Mouse (Mus musculus): Measurements from ENCODE around the gene Taok3. TPM values are rescaled to one million over a fixed set of nuclear protein-coding genes. Genes with fewer than 3 reads are reported as not detected.

The Taok3 gene
- polyA plus RNA-seq, 1 experiment from 2014 or later, result 33.5 TPM

DNA sequence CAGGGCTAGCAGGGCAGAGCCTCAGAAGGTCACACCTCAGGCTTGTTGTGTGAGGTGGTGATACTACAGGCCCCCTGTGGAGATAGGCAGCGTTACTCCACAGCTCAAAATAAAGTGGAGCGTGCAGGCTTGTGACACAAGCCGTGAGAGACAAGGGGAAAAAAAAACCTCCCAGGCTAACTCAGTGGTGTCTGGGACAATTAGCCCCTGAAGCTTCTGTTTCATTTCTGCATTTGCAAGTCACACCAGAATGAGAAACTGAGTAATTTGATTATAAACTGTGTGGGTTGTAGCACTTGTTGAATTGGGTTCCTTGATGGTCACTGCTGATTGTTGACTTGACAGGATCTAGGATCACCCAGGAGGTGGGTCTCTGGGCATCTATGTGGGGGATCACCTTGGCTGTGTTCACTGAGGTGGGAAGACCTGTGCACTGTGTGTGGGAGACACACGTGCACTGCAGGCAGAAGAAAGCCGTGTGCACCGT, 39.9 kb downstream of the Taok3 start:
- WGBS, result 58% methylated on average over 6 of the region's 6 CpGs
- ATAC-seq (ENCODE audit: low read depth), result no peak
- Histone ChIP-seq H3K4me1 (replicated peaks; ENCODE audit: control insufficient read depth, insufficient read depth, low read length) (no peaks in the 10 kb centered on the region), H3K9ac (ENCODE audit: low read length) (no peak overlapping the region), H3K36me3 (ENCODE audit: control insufficient read depth, insufficient read depth, low read length) (no peaks in the 10 kb centered on the region), H3K4me2 (ENCODE audit: low read depth, low read length) (no peak overlapping the region), H3K27ac (ENCODE audit: low read length) (no peak overlapping the region), H3K27me3 (ENCODE audit: control insufficient read depth, insufficient read depth, low read depth, low read length) (no peaks in the 10 kb centered on the region), H3K9me3 (ENCODE audit: control insufficient read depth, low read length) (no peaks in the 10 kb centered on the region), H3K4me3 (ENCODE audit: low read length) (no peak overlapping the region)

DNA sequence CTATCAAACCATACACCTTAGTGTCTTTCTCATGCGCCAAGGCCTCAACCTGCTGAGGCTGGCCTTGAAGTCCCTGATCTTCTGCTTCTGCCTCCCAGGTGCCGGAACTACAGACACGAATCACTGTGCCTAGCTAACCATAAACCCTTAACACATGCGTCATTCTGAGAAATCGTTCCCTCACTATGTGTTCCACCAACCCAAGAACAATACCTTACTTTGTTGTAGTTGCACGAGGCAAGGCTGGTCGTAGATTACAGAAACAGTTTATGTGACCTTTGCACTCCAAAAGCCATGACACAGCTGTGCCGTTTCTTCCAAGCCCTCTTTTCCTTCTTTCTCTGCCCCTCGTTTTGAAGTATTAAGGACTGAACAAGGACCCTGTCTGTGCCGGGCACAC, 40.6 kb downstream of the Taok3 start:
- H3K27ac ChIP-seq (ENCODE audit: low read length), result no peak overlapping the region
- no peak overlapping the region for H3K9ac ChIP-seq (ENCODE audit: low read length)
- no peak for ATAC-seq (ENCODE audit: low read depth)
- no peaks in the 10 kb centered on the region for H3K27me3 ChIP-seq (ENCODE audit: control insufficient read depth, insufficient read depth, low read depth, low read length)
- no peak overlapping the region for H3K4me2 ChIP-seq (ENCODE audit: low read depth, low read length)
- no peak overlapping the region for H3K4me3 ChIP-seq (ENCODE audit: low read length)
- no peaks in the 10 kb centered on the region for H3K36me3 ChIP-seq (ENCODE audit: control insufficient read depth, insufficient read depth, low read length)
- H3K9me3 ChIP-seq (ENCODE audit: control insufficient read depth, low read length), result no peaks in the 10 kb centered on the region
- H3K4me1 ChIP-seq (replicated peaks; ENCODE audit: control insufficient read depth, insufficient read depth, low read length), result no peaks in the 10 kb centered on the region
- 39% methylated on average over 10 of the region's 10 CpGs for WGBS

DNA sequence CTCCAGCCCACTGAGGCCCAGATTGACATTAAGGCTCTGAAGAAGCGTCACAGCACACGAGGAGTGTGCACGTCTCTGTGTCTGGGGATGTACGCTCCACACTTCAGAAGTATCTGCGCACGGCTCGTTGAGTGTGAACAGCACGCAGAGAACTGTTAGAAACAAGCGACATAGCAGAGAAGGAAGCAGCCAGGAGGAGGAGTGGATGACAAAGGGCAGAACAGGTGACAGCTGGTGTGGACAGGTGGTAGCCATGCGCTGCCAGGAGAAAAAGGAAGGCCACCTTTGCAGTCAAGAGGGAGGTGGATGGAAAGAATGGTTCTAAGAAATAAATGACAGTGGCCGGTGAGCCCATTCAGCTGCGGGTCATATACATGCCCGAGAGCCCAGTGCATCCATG, 43.9 kb downstream of the Taok3 start:
- H3K36me3 ChIP-seq (ENCODE audit: control insufficient read depth, insufficient read depth, low read length), result no peaks in the 10 kb centered on the region
- 0 out of 2 replicates have a peak, but pooled peaks cover 6% of the 10 kb centered on the region for H3K4me1 ChIP-seq (replicated peaks; ENCODE audit: control insufficient read depth, insufficient read depth, low read length)
- ATAC-seq (ENCODE audit: low read depth), result no peak
- WGBS, result 91% methylated on average over 13 of the region's 13 CpGs
- H3K4me2 ChIP-seq (ENCODE audit: low read depth, low read length), result no peak overlapping the region
- no peaks in the 10 kb centered on the region for H3K27me3 ChIP-seq (ENCODE audit: control insufficient read depth, insufficient read depth, low read depth, low read length)
- H3K9me3 ChIP-seq (ENCODE audit: control insufficient read depth, low read length), result no peaks in the 10 kb centered on the region
- H3K4me3 ChIP-seq (ENCODE audit: low read length), result no peak overlapping the region
- H3K9ac ChIP-seq (ENCODE audit: low read length), result no peak overlapping the region
- H3K27ac ChIP-seq (ENCODE audit: low read length), result no peak overlapping the region

DNA sequence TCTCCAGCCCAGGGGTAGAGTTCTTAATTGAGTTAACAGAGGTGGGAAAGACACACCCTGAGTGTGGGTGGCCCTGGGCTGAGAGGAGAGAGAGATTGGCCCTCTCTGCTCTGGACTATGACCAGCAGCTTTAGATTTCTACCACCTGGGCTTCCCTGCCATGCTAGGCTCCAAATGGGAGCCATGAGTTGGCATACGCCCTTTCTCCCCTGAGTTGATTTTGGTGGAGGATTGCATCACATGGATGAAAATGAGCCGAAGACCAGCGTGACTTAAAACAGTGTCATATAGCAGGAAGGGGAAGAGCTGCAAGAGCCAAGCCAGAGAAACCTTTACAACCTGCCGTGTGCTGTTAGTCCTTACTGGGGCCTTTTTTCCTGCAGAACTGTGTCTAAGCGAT, 44.6 kb downstream of the Taok3 start:
- H3K4me2 ChIP-seq (ENCODE audit: low read depth, low read length), result no peak overlapping the region
- H3K4me3 ChIP-seq (ENCODE audit: low read length), result no peak overlapping the region
- H3K9ac ChIP-seq (ENCODE audit: low read length), result no peak overlapping the region
- H3K27ac ChIP-seq (ENCODE audit: low read length), result no peak overlapping the region
- no peaks in the 10 kb centered on the region for H3K27me3 ChIP-seq (ENCODE audit: control insufficient read depth, insufficient read depth, low read depth, low read length)
- no peaks in the 10 kb centered on the region for H3K9me3 ChIP-seq (ENCODE audit: control insufficient read depth, low read length)
- 0 out of 2 replicates have a peak, but pooled peaks cover 6% of the 10 kb centered on the region for H3K4me1 ChIP-seq (replicated peaks; ENCODE audit: control insufficient read depth, insufficient read depth, low read length)
- H3K36me3 ChIP-seq (ENCODE audit: control insufficient read depth, insufficient read depth, low read length), result no peaks in the 10 kb centered on the region
- ATAC-seq (ENCODE audit: low read depth), result no peak
- 92% methylated on average over 5 of the region's 5 CpGs for WGBS

DNA sequence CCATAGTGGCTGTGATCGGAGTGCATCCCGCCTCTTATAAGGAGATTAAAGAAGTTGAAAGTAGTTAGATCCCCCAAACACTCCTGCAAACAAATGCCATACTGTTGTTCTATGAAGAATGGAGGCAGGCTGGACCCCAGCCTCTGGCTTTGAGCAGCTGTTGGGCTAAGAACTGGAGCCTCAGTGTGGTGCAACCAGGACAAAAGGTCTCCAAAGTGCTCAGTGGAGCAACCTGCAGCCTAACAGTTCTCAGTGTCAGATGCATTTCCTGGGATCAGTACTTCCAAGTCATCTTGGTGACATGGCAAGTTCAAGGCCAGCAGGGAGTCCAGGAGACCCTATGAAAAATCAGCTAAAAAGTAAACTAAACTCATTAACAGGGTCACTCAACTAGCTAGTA, 45.0 kb downstream of the Taok3 start:
- Histone ChIP-seq H3K4me1 (replicated peaks; ENCODE audit: control insufficient read depth, insufficient read depth, low read length) (0 out of 2 replicates have a peak, but pooled peaks cover 6% of the 10 kb centered on the region), H3K27ac (ENCODE audit: low read length) (no peak overlapping the region), H3K4me3 (ENCODE audit: low read length) (no peak overlapping the region), H3K4me2 (ENCODE audit: low read depth, low read length) (no peak overlapping the region), H3K9me3 (ENCODE audit: control insufficient read depth, low read length) (no peaks in the 10 kb centered on the region), H3K9ac (ENCODE audit: low read length) (no peak overlapping the region), H3K27me3 (ENCODE audit: control insufficient read depth, insufficient read depth, low read depth, low read length) (no peaks in the 10 kb centered on the region), H3K36me3 (ENCODE audit: control insufficient read depth, insufficient read depth, low read length) (no peaks in the 10 kb centered on the region)
- 94% methylated on average over 2 of the region's 2 CpGs for WGBS
- ATAC-seq (ENCODE audit: low read depth), result no peak

DNA sequence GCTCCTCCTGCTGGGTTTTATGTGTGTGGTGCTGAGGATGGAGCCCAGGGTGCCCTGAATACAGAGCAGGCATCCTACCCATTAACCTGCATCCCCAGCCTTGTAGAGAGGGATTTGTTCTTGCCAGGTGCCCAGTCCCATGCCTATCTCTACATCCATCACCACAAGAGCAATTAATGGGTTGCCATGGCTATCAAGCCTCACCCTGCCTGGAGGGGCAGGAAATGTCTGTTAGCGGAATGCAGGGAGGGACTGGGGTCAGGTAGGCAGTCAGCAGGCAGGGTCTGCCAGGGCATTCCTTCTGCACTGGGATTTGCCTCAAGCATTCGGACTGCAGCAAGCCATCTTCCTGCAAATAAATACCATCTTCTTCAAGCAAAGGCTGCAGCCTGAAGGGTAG, 46.0 kb downstream of the Taok3 start:
- H3K9ac ChIP-seq (ENCODE audit: low read length), result no peak overlapping the region
- ATAC-seq (ENCODE audit: low read depth), result peak; percentile 71
- no peak overlapping the region for H3K4me3 ChIP-seq (ENCODE audit: low read length)
- 0 out of 2 replicates have a peak, but pooled peaks cover 6% of the 10 kb centered on the region for H3K4me1 ChIP-seq (replicated peaks; ENCODE audit: control insufficient read depth, insufficient read depth, low read length)
- H3K9me3 ChIP-seq (ENCODE audit: control insufficient read depth, low read length), result no peaks in the 10 kb centered on the region
- WGBS, result 39% methylated on average over 2 of the region's 2 CpGs
- H3K36me3 ChIP-seq (ENCODE audit: control insufficient read depth, insufficient read depth, low read length), result no peaks in the 10 kb centered on the region
- no peaks in the 10 kb centered on the region for H3K27me3 ChIP-seq (ENCODE audit: control insufficient read depth, insufficient read depth, low read depth, low read length)
- no peak overlapping the region for H3K27ac ChIP-seq (ENCODE audit: low read length)
- H3K4me2 ChIP-seq (ENCODE audit: low read depth, low read length), result no peak overlapping the region

DNA sequence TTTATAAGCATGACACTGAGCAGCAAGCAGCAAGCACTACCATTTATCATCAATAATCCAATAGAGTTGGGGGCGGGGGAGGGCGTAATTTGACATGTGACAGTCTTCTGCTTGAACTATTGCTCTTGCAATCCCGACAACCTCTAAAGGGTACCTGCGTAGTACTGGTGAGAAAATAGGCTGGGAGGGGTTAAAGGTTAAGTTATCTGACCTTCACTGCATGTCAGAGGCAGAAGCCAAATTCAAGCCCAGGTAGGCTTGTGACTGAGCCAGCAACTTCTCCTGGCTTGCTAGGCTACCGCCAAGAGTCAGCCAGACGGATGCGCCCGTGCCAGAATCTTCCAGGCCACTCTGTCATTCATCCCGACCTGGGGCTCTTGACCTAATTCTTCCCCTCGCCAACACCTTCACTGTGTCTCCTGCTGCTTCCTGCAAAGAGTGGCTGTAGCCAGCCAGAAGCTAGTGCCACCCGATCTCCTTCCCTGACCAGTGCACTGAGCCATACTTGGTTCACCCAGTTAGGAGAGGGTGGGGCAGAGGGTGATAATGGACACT, 47.0 kb downstream of the Taok3 start:
- Histone ChIP-seq H3K9me3 (ENCODE audit: control insufficient read depth, low read length) (no peaks in the 10 kb centered on the region), H3K36me3 (ENCODE audit: control insufficient read depth, insufficient read depth, low read length) (no peaks in the 10 kb centered on the region), H3K27me3 (ENCODE audit: control insufficient read depth, insufficient read depth, low read depth, low read length) (no peaks in the 10 kb centered on the region), H3K4me3 (ENCODE audit: low read length) (no peak overlapping the region), H3K4me1 (replicated peaks; ENCODE audit: control insufficient read depth, insufficient read depth, low read length) (0 out of 2 replicates have a peak, but pooled peaks cover 6% of the 10 kb centered on the region), H3K27ac (ENCODE audit: low read length) (no peak overlapping the region), H3K4me2 (ENCODE audit: low read depth, low read length) (no peak overlapping the region), H3K9ac (ENCODE audit: low read length) (no peak overlapping the region)
- WGBS, result 73% methylated on average over 11 of the region's 11 CpGs
- ATAC-seq (ENCODE audit: low read depth), result no peak

DNA sequence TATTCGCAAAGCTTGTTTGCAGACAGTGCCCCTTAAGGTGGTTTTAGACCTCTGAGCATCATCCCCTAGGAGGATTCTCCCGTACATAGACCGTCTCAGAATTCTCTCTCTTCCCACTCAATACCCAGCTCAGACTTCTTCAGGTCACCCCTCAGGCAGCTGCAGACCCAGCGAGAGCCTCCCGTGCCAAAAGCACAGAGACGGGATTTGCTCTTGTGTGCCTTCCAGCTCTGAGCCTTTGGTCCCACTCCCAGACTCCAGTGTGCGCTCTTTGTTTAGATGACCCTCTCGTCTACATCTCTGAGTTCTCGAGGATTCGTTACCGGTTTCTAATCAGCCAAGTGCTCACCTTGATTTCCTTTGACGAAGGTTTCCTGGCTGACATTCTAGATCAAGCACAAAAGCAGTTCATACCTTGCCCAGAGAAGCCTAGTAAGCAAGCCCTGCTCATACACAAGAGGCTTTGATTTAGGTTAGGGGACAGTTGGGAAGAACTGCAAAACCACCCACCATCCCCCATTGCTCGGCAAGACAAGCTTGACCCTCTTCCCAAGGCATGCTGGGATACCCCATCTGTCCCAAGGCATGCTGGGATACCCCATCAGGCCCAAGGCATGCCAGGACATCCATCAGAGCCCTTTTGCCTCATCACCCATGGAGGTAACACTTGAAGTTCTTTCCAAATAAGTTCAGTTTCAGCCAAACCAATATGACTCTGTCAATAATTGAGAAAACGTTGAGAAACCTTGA, 48.6 kb downstream of the Taok3 start:
- Histone ChIP-seq H3K9ac (ENCODE audit: low read length) (no peak overlapping the region), H3K36me3 (ENCODE audit: control insufficient read depth, insufficient read depth, low read length) (no peaks in the 10 kb centered on the region), H3K4me1 (replicated peaks; ENCODE audit: control insufficient read depth, insufficient read depth, low read length) (0 out of 2 replicates have a peak, but pooled peaks cover 6% of the 10 kb centered on the region), H3K9me3 (ENCODE audit: control insufficient read depth, low read length) (no peaks in the 10 kb centered on the region), H3K4me2 (ENCODE audit: low read depth, low read length) (no peak overlapping the region), H3K4me3 (ENCODE audit: low read length) (no peak overlapping the region), H3K27me3 (ENCODE audit: control insufficient read depth, insufficient read depth, low read depth, low read length) (no peaks in the 10 kb centered on the region), H3K27ac (ENCODE audit: low read length) (no peak overlapping the region)
- WGBS, result 88% methylated on average over 14 of the region's 14 CpGs
- no peak for ATAC-seq (ENCODE audit: low read depth)

DNA sequence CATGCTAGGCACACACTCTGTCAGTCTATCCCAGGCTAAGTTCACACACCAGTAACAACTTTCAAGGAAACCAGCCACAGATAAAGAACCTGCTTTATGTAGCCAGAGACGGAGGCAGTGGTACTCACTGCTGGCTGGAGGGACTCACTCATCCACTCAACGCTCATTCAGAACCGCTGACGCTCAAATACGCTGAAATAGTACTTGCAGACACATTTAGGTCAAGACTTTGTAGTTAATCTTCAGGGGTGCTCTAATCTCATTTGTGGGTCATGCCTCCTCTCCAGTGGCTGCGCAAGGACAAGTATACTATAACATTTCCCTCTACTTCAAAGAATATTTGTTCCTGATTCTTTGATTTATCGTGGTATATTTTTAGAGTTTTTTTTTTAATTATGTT, 54.1 kb downstream of the Taok3 start:
- H3K9ac ChIP-seq (ENCODE audit: low read length), result no peak overlapping the region
- H3K4me1 ChIP-seq (replicated peaks; ENCODE audit: control insufficient read depth, insufficient read depth, low read length), result 0 out of 2 replicates have a peak, but pooled peaks cover 2% of the 10 kb centered on the region
- H3K27ac ChIP-seq (ENCODE audit: low read length), result no peak overlapping the region
- H3K27me3 ChIP-seq (ENCODE audit: control insufficient read depth, insufficient read depth, low read depth, low read length), result no peaks in the 10 kb centered on the region
- WGBS, result 78% methylated on average over 7 of the region's 7 CpGs
- no peak overlapping the region for H3K4me3 ChIP-seq (ENCODE audit: low read length)
- no peak overlapping the region for H3K4me2 ChIP-seq (ENCODE audit: low read depth, low read length)
- no peak for ATAC-seq (ENCODE audit: low read depth)
- H3K9me3 ChIP-seq (ENCODE audit: control insufficient read depth, low read length), result no peaks in the 10 kb centered on the region
- no peaks in the 10 kb centered on the region for H3K36me3 ChIP-seq (ENCODE audit: control insufficient read depth, insufficient read depth, low read length)
